ENCODE assay signal across 8 mouse cellular contexts in the genomic region with DNA sequence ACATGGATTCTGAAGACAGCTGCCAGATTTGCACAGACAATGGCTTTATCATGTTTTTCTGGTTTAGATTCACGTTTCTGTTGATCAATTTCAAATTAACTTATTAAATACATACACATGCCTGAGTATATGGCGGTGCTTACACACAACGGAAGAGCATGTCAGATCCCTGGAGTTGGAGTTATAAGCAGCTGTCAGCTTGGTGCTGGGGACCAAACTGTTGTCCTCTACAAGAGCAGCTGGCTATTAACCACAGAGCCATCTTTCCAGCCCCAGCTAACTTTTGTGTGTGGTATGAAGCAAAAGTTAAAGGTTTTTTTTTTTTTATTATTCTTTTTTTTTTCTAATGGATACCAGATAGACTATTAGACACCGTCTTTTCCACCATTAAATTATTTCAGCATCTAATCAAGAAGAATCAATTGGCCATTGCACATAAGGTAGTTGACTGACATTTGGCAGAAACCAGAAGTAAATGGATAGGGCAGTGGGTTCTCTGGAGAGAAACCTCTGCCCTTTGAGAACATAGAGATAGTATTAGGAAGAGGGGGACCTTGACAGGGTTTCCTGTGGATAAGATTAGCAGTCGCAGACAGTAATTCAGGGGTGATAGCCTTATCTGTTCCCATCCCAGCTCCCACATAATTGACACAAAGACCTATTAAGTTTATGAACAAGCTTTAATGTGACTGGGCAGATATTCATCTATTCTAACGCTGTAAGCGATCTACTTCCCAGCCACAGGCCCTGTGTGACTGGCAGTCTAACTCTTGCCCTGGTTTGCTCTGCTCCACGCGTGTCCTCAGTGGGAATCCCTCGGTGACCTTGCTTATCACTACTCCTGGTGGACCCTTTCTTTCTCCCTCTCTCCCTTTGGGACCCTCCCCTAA. TPM values are rescaled to one million over a fixed set of nuclear protein-coding genes. Genes with fewer than 3 reads are reported as not detected.
DNase-seq lines count a peak whose midpoint lies in the region; ATAC-seq lines count a peak whose summit lies in the region.

No protein-coding gene starts in this region.

- H3K4me1 ChIP-seq in heart, embryonic 14.5 days (ENCODE audit: control insufficient read depth in 2 of 2, insufficient read depth in 2 of 2, low read length in 2 of 2), result peaks cover 4 to 14% of the 10 kb centered on the region in 2 experiments
- peaks cover 16% of the 10 kb centered on the region for H3K4me1 ChIP-seq in hindbrain, embryonic 13.5 days (replicated peaks)
- peaks cover 24% of the 10 kb centered on the region for H3K4me1 ChIP-seq in midbrain, embryonic 10.5 days

- no peak for ATAC-seq in heart, embryonic 14.5 days (ENCODE audit: insufficient number of reproducible peaks, insufficient read depth, low FRiP score, low read depth)
- ATAC-seq in hindbrain, embryonic 13.5 days (ENCODE audit: low FRiP score), result peak; percentile 29; the same call in 1 of the 2 replicates

- H3K36me3 ChIP-seq in heart, embryonic 14.5 days (ENCODE audit: control insufficient read depth, insufficient read depth, low read length), result no peaks in the 10 kb centered on the region
- H3K36me3 ChIP-seq in hindbrain, embryonic 13.5 days, result no peaks in the 10 kb centered on the region
- H3K36me3 ChIP-seq in midbrain, embryonic 10.5 days, result no peaks in the 10 kb centered on the region

- H3K27me3 ChIP-seq in heart, embryonic 14.5 days (ENCODE audit: control insufficient read depth, insufficient read depth, low read length), result no peaks in the 10 kb centered on the region
- H3K27me3 ChIP-seq in hindbrain, embryonic 13.5 days, result no peaks in the 10 kb centered on the region
- H3K27me3 ChIP-seq in midbrain, embryonic 10.5 days (ENCODE audit: low read depth, poor library complexity, severe bottlenecking), result no peaks in the 10 kb centered on the region

- peak overlapping the region; percentile 71 for H3K4me2 ChIP-seq in heart, embryonic 14.5 days (ENCODE audit: low read length)
- H3K4me2 ChIP-seq in hindbrain, embryonic 13.5 days, result peak overlapping the region; percentile 62

- intact Hi-C loops in gastrocnemius, postnatal 14 days (cut with DNase I; ENCODE audit: low total_unique reads), result no loop called here

- H3K4me3 ChIP-seq in heart, embryonic 14.5 days (ENCODE audit: control insufficient read depth in 1 of 2, insufficient read depth in 1 of 2, low read depth in 1 of 2, low read length in 2 of 2), result peak overlapping the region; percentile 36 to 46
- H3K4me3 ChIP-seq in hindbrain, embryonic 13.5 days, result peak overlapping the region; percentile 36
- peak overlapping the region; percentile 48 for H3K4me3 ChIP-seq in midbrain, embryonic 10.5 days

- no peak for DNase-seq in heart, postnatal 4 days
- DNase-seq in MEL-GATA-1-ER (ENCODE audit: extremely low read depth, low read depth), result peak; percentile 19
- no peak for DNase-seq in midbrain, embryonic 10.5 days (ENCODE audit: low spot score)
- no peak for DNase-seq in layer of hippocampus, adult 9-11 months
- no peak for DNase-seq in gastrocnemius, postnatal 14 days
- no peak for DNase-seq in thymus, postnatal 25 days

- peak overlapping the region; percentile 65 for H3K9ac ChIP-seq in heart, embryonic 14.5 days (ENCODE audit: low read length)
- peak overlapping the region; percentile 67 for H3K9ac ChIP-seq in hindbrain, embryonic 13.5 days

- H3K27ac ChIP-seq in heart, embryonic 14.5 days (replicated peaks in 1 of 2; ENCODE audit: control insufficient read depth in 1 of 2, insufficient read depth in 1 of 2, low read depth in 2 of 2, low read length in 2 of 2), result peak overlapping the region; percentile 75 to 76
- H3K27ac ChIP-seq in hindbrain, embryonic 13.5 days, result peak overlapping the region; percentile 93
- H3K27ac ChIP-seq in midbrain, embryonic 10.5 days (replicated peaks), result peak overlapping the region; percentile 92

- 33% methylated on average over 10 of the region's 10 CpGs for WGBS in heart, embryonic 14.5 days
- WGBS in hindbrain, embryonic 13.5 days, result 38% methylated on average over 10 of the region's 10 CpGs
- 40% methylated on average over 10 of the region's 10 CpGs for WGBS in midbrain, embryonic 10.5 days

- no peaks in the 10 kb centered on the region for H3K9me3 ChIP-seq in heart, embryonic 14.5 days (ENCODE audit: control insufficient read depth, low read length)
- no peaks in the 10 kb centered on the region for H3K9me3 ChIP-seq in hindbrain, embryonic 13.5 days
- H3K9me3 ChIP-seq in midbrain, embryonic 10.5 days (replicated peaks), result no peaks in the 10 kb centered on the region

RNA-seq across cellular contexts. Expression of a gene that starts 12.2 kb away (rescaled TPM):
- 2,486 and 2,703 TPM in 2 replicates for polyA plus RNA-seq in heart, embryonic 14.5 days (2014; fragmentation: Nextera tagmentation; extraction: Ambion mirVana)
- total RNA-seq in heart, postnatal 4 days (2021), result 100 to 1,000 TPM; 422 to 490 TPM
- polyA plus RNA-seq in hindbrain, embryonic 13.5 days (2015; fragmentation: Nextera tagmentation; extraction: Ambion mirVana), result 1,531 and 1,576 TPM in 2 replicates
- polyA plus RNA-seq in midbrain, embryonic 10.5 days (2016; fragmentation: Nextera tagmentation; extraction: Ambion mirVana), result 2,515 and 3,289 TPM in 2 replicates
- total RNA-seq in gastrocnemius, postnatal 14 days (2021), result 100 to 1,000 TPM; 155 to 170 TPM

RNA-seq across cellular contexts. Expression of a gene that starts 20.9 kb away (rescaled TPM):
- polyA plus RNA-seq in heart, embryonic 14.5 days (2014; fragmentation: Nextera tagmentation; extraction: Ambion mirVana), result 1.1 and 1.7 TPM in 2 replicates
- total RNA-seq in heart, postnatal 4 days (2021), result under 1 TPM in 1 of 2 experiments, not detected in 1; 0.21 TPM
- polyA plus RNA-seq in hindbrain, embryonic 13.5 days (2015; fragmentation: Nextera tagmentation; extraction: Ambion mirVana), result 1.7 and 1.8 TPM in 2 replicates
- 1.4 and 1.8 TPM in 2 replicates for polyA plus RNA-seq in midbrain, embryonic 10.5 days (2016; fragmentation: Nextera tagmentation; extraction: Ambion mirVana)
- not detected for total RNA-seq in gastrocnemius, postnatal 14 days (2021)

RNA-seq across cellular contexts. Expression of a gene that starts 35.0 kb away (rescaled TPM):
- 12.6 and 13.5 TPM in 2 replicates for polyA plus RNA-seq in heart, embryonic 14.5 days (2014; fragmentation: Nextera tagmentation; extraction: Ambion mirVana)
- 1 to 10 TPM; 8.7 to 9.6 TPM for total RNA-seq in heart, postnatal 4 days (2021)
- polyA plus RNA-seq in hindbrain, embryonic 13.5 days (2015; fragmentation: Nextera tagmentation; extraction: Ambion mirVana), result 6.9 and 7.1 TPM in 2 replicates
- polyA plus RNA-seq in midbrain, embryonic 10.5 days (2016; fragmentation: Nextera tagmentation; extraction: Ambion mirVana), result 7.6 and 8.3 TPM in 2 replicates
- total RNA-seq in gastrocnemius, postnatal 14 days (2021), result 1 to 10 TPM; 5.6 to 6.9 TPM

RNA-seq across cellular contexts. Expression of a gene that starts 49.1 kb away (rescaled TPM):
- polyA plus RNA-seq in heart, embryonic 14.5 days (2014; fragmentation: Nextera tagmentation; extraction: Ambion mirVana), result 99.1 and 103 TPM in 2 replicates
- 10 to 100 TPM; 54.2 to 56.5 TPM for total RNA-seq in heart, postnatal 4 days (2021)
- 302 and 313 TPM in 2 replicates for polyA plus RNA-seq in hindbrain, embryonic 13.5 days (2015; fragmentation: Nextera tagmentation; extraction: Ambion mirVana)
- 294 and 296 TPM in 2 replicates for polyA plus RNA-seq in midbrain, embryonic 10.5 days (2016; fragmentation: Nextera tagmentation; extraction: Ambion mirVana)
- total RNA-seq in gastrocnemius, postnatal 14 days (2021), result 10 to 100 TPM; 17.7 to 28.0 TPM

RNA-seq across cellular contexts. Expression of a gene that starts 49.9 kb away (rescaled TPM):
- polyA plus RNA-seq in heart, embryonic 14.5 days (2014; fragmentation: Nextera tagmentation; extraction: Ambion mirVana), result not detected in 2 replicates
- not detected for total RNA-seq in heart, postnatal 4 days (2021)
- not detected in 2 replicates for polyA plus RNA-seq in hindbrain, embryonic 13.5 days (2015; fragmentation: Nextera tagmentation; extraction: Ambion mirVana)
- polyA plus RNA-seq in midbrain, embryonic 10.5 days (2016; fragmentation: Nextera tagmentation; extraction: Ambion mirVana), result not detected in 2 replicates
- total RNA-seq in gastrocnemius, postnatal 14 days (2021), result not detected
